Mouse (Mus musculus) neural tube, embryonic 11.5 days (tissue): ENCODE measurements around the gene Unk. TPM values are rescaled to one million over a fixed set of nuclear protein-coding genes. Genes with fewer than 3 reads are reported as not detected.

ENCODE experiments used
- ATAC-seq: fragments of 200-750 bp; cut with Nextera tagmentation; 2 replicates; pipeline ENCODE4 v1.8.0; 2017; ENCODE audit warnings: moderate number of reproducible peaks, mild to moderate bottlenecking, moderate TSS enrichment, moderate library complexity; ENCODE audit not compliant: insufficient read depth, low FRiP score, low TSS enrichment
- DNase-seq: peaks from one replicate; pipeline ENCODE4 v3.0.0-alpha.2; 2015; ENCODE audit warnings: low spot score
- H3K27ac ChIP-seq: fragments of 300-500 bp; sonication (generic); 2 replicates; pipeline ENCODE4 v1.5.1; 2014; ENCODE audit warnings: low read depth, mild to moderate bottlenecking, low read length
- H3K27me3 ChIP-seq: fragments of 300-500 bp; sonication (generic); 2 replicates; pipeline ENCODE4 v1.6.1; 2014; ENCODE audit warnings: mild to moderate bottlenecking, low read length, mixed read lengths; ENCODE audit not compliant: control insufficient read depth, insufficient read depth
- H3K36me3 ChIP-seq: fragments of 300-500 bp; sonication (generic); 2 replicates; pipeline ENCODE4 v1.6.1; 2014; ENCODE audit warnings: mild to moderate bottlenecking, low read length, moderate library complexity, mixed read lengths; ENCODE audit not compliant: control insufficient read depth, insufficient read depth
- H3K4me1 ChIP-seq: fragments of 300-500 bp; sonication (generic); 2 replicates; pipeline ENCODE4 v1.6.1; 2014; ENCODE audit warnings: low read length, mixed read lengths; ENCODE audit not compliant: control insufficient read depth, insufficient read depth
- H3K4me2 ChIP-seq: fragments of 300-500 bp; sonication (generic); 2 replicates; pipeline ENCODE4 v1.6.1; 2014; ENCODE audit warnings: low read depth, mild to moderate bottlenecking, moderate library complexity
- H3K4me3 ChIP-seq: fragments of 300-500 bp; sonication (generic); 2 replicates; pipeline ENCODE4 v1.5.1; 2014; ENCODE audit warnings: low read depth, low read length
- H3K9ac ChIP-seq: fragments of 300-500 bp; sonication (generic); 2 replicates; pipeline ENCODE4 v1.6.1; 2014; ENCODE audit warnings: mild to moderate bottlenecking, low read length
- H3K9me3 ChIP-seq: fragments of 300-500 bp; sonication (generic); 2 replicates; pipeline ENCODE4 v1.6.1; 2016; ENCODE audit warnings: low read length; ENCODE audit not compliant: control insufficient read depth
- WGBS: fragments of 180-500 bp; shearing (Covaris S2); extraction: QIAGEN DNeasy Blood & Tissue Kit; methylation state at CpG from one replicate; pipeline ENCODE4 v1.1.7; 2014; 5-methylcytosine and 5-hydroxymethylcytosine counted together
- polyA plus RNA-seq: library from polyadenylated mRNA; unstranded; fragments of >200 nt; fragmentation: Nextera tagmentation; extraction: Ambion mirVana; gene quantifications from 2 replicates; pipeline ENCODE4 v1.2.1, GENCODE M21; 2014

Unk gene
- polyA plus RNA-seq, 1 experiment from 2014 or later: 30.3 TPM

DNA sequence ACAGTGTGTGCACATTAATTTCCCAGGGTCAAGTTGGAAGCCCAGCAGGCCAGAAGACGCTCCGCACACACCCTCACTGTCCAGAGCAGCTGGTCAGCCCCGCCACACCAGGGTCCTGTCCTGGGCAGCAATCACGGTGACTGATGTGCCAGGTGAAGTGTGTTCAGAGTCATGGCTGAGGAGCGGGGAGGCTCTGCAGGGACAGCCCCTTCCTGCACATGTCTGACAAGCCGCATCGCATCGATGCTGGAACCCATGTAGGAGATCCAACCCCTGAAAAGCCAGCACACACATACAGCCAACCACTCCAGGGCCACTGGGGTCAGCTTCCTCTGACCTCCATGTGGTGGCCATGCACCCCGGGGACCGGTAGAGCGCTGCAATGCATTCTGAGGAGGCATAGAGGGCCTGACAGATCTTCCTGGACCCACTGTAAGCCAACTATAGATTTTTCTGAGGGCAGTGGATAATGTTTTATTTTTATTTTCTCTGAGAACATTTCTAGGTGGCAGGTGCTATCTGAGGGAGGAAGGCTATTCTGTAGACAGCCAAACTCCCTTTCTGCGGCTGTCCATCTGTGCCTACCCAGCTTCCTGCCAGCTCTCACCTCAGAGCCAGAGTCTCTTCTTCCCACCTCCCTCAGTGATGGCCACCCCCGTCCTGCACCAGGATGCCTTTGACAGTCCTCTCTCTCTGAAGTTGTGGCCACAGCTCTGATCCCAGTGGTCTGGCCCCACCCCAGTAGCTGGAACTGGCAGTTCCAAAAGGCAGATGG is 31.7 kb downstream of the Unk start:
- 84% methylated on average over 13 of the region's 13 CpGs for WGBS
- no peak for DNase-seq
- H3K4me3 ChIP-seq: no peak overlapping the region
- H3K36me3 ChIP-seq: peaks cover 28% of the 10 kb centered on the region
- no peak overlapping the region for H3K4me2 ChIP-seq
- H3K9me3 ChIP-seq: no peaks in the 10 kb centered on the region
- ATAC-seq: no peak
- no peak overlapping the region for H3K27ac ChIP-seq
- H3K4me1 ChIP-seq: no peaks in the 10 kb centered on the region
- no peaks in the 10 kb centered on the region for H3K27me3 ChIP-seq
- no peak overlapping the region for H3K9ac ChIP-seq

DNA sequence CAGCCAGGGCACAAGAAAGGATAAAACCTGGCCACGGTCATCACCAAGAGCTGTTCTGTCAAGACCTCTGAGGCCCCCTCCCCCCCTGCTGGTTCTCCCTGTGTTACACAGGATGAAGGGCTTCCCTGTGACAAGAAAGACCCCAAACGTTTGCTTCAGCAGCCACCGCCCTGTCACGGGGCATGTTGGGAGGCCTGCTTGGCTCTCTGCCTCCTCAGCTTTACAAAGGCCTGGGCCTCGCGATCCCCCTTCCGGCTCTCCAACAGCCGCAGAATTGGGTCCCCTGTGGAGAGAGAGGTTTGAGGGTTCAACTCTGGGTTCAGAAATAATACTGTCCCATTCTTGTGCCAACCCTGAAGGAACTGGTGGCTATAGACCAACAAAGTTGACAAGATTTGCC is 32.4 kb downstream of the Unk start:
- Histone ChIP-seq H3K27ac (no peak overlapping the region), H3K36me3 (peaks cover 21% of the 10 kb centered on the region), H3K4me3 (no peak overlapping the region), H3K27me3 (no peaks in the 10 kb centered on the region), H3K4me2 (no peak overlapping the region), H3K9me3 (no peaks in the 10 kb centered on the region), H3K9ac (no peak overlapping the region), H3K4me1 (no peaks in the 10 kb centered on the region)
- 66% methylated on average over 8 of the region's 8 CpGs for WGBS
- DNase-seq: no peak
- no peak for ATAC-seq

DNA sequence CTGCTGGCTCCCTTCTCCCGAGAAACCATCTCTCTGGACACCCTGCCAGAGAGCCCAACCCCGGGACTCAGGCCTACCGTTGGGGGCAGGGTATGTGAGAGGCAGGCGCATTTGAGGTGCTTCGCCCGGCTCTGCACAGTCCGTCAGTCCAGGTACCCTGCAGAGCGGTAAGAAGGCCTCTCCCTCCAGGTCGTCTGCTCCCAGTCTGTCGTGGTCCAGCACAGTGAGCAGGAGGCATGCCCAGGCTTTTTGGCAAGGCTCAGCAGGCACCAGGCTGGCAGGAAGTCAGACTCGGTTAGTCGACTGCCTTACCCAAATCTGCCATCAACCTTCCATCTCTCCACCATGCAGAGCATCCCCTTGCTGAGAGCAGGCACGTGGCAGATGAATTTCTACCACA is 33.4 kb downstream of the Unk start:
- Histone ChIP-seq H3K27me3 (no peaks in the 10 kb centered on the region), H3K9ac (no peak overlapping the region; the same call in 1 of the 2 replicates), H3K4me2 (no peak overlapping the region), H3K4me1 (no peaks in the 10 kb centered on the region), H3K4me3 (no peak overlapping the region), H3K36me3 (peaks cover 13% of the 10 kb centered on the region), H3K27ac (no peak overlapping the region), H3K9me3 (no peaks in the 10 kb centered on the region)
- ATAC-seq (no peak), DNase-seq (no peak)
- 71% methylated on average over 12 of the region's 13 CpGs for WGBS

DNA sequence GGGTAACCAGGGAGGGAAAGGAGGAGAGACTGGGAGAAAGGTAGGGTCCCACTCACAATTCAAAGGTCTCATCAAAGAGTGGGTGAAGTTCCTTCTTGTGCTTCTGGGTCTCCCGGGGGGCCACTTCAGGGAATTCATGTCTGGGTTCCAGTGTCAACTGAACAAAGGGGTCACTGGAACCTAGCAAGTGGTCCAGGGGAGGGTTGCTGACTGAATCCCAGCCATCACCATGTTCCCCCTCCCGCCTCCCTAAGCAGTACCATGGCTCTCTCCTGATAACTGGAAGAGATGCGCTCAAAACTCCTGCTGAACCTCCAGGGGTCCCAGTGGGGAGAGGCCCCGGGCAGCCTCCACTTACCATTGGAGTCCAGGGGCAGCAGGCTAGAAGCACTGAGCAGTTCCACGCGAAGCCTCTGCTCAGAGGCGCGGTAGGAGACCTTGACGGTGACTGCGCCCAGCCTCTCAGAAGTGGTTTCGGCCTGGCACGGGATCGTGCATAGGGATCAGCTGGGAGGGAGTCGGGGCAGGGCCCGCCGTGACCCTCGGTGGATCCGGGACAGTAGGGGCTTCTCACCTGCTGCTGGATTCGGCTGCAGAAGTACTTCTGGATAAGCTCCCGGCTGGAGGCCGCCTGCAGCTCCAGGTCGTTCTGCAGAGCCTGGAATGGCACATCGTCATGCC is 34.2 kb downstream of the Unk start:
- H3K9ac ChIP-seq: no peak overlapping the region
- WGBS: 73% methylated on average over 23 of the region's 23 CpGs
- no peak for ATAC-seq

DNA sequence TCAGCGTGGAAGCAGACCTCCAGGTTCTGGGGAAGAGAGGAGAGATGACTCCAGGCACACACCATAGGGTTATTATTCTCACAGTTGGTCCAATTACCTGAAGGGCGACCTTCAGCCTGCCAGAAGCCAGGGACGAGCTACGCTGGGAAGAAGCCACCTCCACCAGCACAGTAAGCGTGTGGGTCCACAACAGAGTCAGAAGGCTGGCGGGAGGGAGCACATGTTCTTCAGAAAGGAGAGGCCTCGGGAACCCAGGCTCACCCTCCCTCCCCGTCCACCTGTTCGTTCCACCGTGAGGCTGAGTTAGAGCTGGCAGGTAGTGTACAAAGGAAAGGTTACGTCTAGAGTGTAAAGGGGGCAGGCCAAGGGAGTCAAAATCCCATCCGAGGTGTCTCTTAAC is 35.2 kb downstream of the Unk start:
- WGBS: 91% methylated on average over 12 of the region's 12 CpGs
- Histone ChIP-seq H3K4me2 (no peak overlapping the region), H3K9ac (no peak overlapping the region), H3K4me1 (no peaks in the 10 kb centered on the region), H3K9me3 (no peaks in the 10 kb centered on the region), H3K4me3 (no peak overlapping the region), H3K27me3 (no peaks in the 10 kb centered on the region), H3K36me3 (peaks cover 8% of the 10 kb centered on the region), H3K27ac (no peak overlapping the region)
- ATAC-seq (no peak), DNase-seq (no peak)

More for the DNA sequence above, 34.2 kb downstream of the Unk start:
- Histone ChIP-seq H3K27ac (no peak overlapping the region), H3K36me3 (peaks cover 8% of the 10 kb centered on the region), H3K4me3 (no peak overlapping the region), H3K9me3 (no peaks in the 10 kb centered on the region), H3K4me2 (no peak overlapping the region), H3K4me1 (no peaks in the 10 kb centered on the region), H3K27me3 (no peaks in the 10 kb centered on the region)
- DNase-seq: no peak

DNA sequence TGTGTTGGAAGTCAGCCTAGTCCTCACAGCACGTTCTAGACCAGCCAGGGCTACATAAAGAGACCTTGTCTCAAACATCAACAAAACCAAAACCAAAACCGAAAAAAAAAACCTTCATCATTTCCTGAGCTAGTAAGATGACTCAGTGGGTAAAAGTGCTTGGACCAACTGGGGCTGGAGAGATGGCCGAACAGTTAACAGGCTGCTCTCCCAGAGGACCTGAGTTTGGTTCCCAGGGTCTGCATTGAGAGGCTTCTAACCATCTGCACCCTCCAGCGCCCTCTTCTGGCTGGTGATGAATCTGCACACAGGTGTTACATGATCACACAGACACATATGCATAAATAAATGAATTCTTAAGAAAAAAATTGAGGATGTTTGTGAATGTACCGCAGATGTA is 41.4 kb downstream of the Unk start:
- Histone ChIP-seq H3K4me3 (no peak overlapping the region), H3K9me3 (no peaks in the 10 kb centered on the region), H3K9ac (no peak overlapping the region), H3K4me1 (no peaks in the 10 kb centered on the region), H3K36me3 (no peaks in the 10 kb centered on the region; the same call in 1 of the 2 replicates), H3K27ac (no peak overlapping the region), H3K4me2 (no peak overlapping the region), H3K27me3 (no peaks in the 10 kb centered on the region)
- WGBS: 66% methylated on average over 5 of the region's 5 CpGs
- peak; percentile 10 for DNase-seq
- ATAC-seq: no peak

DNA sequence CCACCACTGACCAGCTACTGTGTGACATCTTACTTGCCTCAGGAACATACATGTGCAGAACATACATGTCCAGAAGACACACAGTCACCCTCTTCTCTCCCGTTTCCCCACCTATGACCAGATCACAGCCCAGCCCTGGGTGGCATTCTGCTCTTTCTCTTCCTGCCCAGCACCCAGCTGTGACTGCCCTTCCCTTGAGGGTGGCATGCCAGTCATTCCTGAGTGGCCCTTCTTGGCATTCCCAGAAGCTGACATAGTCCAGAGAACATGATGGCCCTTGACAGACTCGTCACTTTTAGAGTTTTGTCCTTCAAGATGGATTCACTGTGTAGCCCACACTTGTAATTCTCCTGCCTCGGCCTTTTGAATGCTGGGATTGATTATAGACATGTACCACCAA is 42.5 kb downstream of the Unk start:
- Histone ChIP-seq H3K4me2 (no peak overlapping the region), H3K9me3 (no peaks in the 10 kb centered on the region), H3K4me1 (no peaks in the 10 kb centered on the region), H3K36me3 (no peaks in the 10 kb centered on the region; the same call in 1 of the 2 replicates), H3K9ac (no peak overlapping the region), H3K27ac (no peak overlapping the region), H3K27me3 (no peaks in the 10 kb centered on the region), H3K4me3 (no peak overlapping the region)
- 77% methylated on average over 3 of the region's 3 CpGs for WGBS
- DNase-seq: no peak
- no peak for ATAC-seq

DNA sequence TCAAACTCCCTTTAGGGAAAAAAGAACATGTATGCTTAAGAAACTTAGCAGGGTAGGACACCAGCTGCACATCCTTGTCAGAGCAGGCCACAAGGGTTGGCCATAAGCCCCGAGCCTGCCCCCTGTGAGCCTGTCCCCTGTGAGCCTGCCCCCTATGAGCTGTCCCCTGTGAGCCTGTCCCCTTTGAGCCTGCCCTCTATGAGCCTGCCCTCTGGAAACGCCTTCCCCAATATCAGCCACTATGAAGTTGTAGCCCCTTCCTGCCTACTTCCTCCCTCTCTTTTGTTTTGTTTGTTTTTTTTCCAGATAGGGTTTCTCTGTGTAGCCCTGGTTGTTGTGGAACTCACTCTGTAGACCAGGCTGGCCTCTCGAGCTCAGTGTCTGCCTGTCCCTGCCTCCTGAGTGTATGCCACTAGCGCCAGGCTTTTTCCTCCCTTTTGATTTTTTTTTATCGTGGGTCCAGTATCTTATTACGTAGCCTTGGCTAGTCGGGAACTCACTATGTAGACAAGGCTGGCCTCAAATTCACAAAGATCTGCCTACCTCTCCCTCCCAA is 44.4 kb downstream of the Unk start:
- H3K27ac ChIP-seq: no peak overlapping the region
- no peaks in the 10 kb centered on the region; the same call in 1 of the 2 replicates for H3K36me3 ChIP-seq
- no peaks in the 10 kb centered on the region for H3K9me3 ChIP-seq
- H3K4me2 ChIP-seq: no peak overlapping the region
- peak; percentile 4 for DNase-seq
- 71% methylated on average over 7 of the region's 7 CpGs for WGBS
- H3K27me3 ChIP-seq: no peaks in the 10 kb centered on the region
- no peak overlapping the region for H3K4me3 ChIP-seq
- H3K4me1 ChIP-seq: peaks cover 13% of the 10 kb centered on the region
- ATAC-seq: no peak
- H3K9ac ChIP-seq: no peak overlapping the region
